Mouse (Mus musculus): ENCODE data around the gene Gp1ba. TPM values are rescaled to one million over a fixed set of nuclear protein-coding genes. Genes with fewer than 3 reads are reported as not detected.
A peak's percentile ranks its signal among the peaks of the same experiment; 100 is the strongest.

Gene Gp1ba
- total and polyA plus RNA-seq, 2 experiments from 2014 or later: 0.26 TPM; not detected in 1

DNA sequence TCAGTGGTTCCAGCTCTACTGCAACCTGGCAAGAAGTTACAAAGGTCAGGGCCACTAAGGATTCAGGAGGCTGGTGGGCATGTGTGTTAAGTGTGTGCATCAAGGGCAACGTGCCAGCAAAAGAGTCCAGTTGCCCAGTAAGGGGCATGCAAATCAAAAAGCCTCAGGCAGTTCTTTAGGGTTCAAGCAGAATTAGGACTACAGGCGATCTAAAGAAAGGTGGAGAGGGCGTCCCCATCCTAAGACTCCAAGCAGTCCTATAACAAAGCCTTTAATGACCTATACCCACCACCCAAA lies 7.3 kb downstream of the Gp1ba start:
- DNase-seq (ENCODE audit: low spot score) (peak; percentile 15), ATAC-seq (ENCODE audit: insufficient read depth, low read depth) (no peak)
- 12% methylated on average over 3 of the region's 3 CpGs for WGBS
- H3K9me3 ChIP-seq (replicated peaks; ENCODE audit: control insufficient read depth, low read length): no peaks in the 10 kb centered on the region
- H3K27ac ChIP-seq (ENCODE audit: low read depth): peak overlapping the region; percentile 87
- H3K4me1 ChIP-seq (ENCODE audit: control insufficient read depth, insufficient read depth): peaks cover 8% of the 10 kb centered on the region; the same call in 1 of the 2 replicates
- peak overlapping the region; percentile 78 for H3K4me2 ChIP-seq (ENCODE audit: low read depth, low read length)
- H3K36me3 ChIP-seq (replicated peaks; ENCODE audit: control insufficient read depth, insufficient read depth, low read length): peaks cover 45% of the 10 kb centered on the region
- H3K4me3 ChIP-seq (ENCODE audit: low read depth, low read length): peak overlapping the region; percentile 80
- TF ChIP-seq CTCF (IDR thresholded peaks at IDR 0.05; ENCODE audit: low read depth) (no peak), EP300 (IDR thresholded peaks at IDR 0.05; ENCODE audit: low read depth) (no peak)
- H3K27me3 ChIP-seq (ENCODE audit: control insufficient read depth, insufficient read depth, low read length): no peaks in the 10 kb centered on the region
- H3K9ac ChIP-seq (replicated peaks; ENCODE audit: low read depth, low read length): peak overlapping the region; percentile 77

- Histone ChIP-seq H3K27me3 (ENCODE audit: control insufficient read depth, insufficient read depth, low read length) (no peaks in the 10 kb centered on the region), H3K36me3 (replicated peaks; ENCODE audit: control insufficient read depth, insufficient read depth, low read length) (peaks cover 52% of the 10 kb centered on the region), H3K27ac (ENCODE audit: low read depth) (peak within 1 kb of the TSS; percentile 97), H3K4me1 (ENCODE audit: control insufficient read depth, insufficient read depth) (peaks cover 8% of the 10 kb centered on the region; the same call in 1 of the 2 replicates), H3K4me3 (ENCODE audit: low read depth, low read length) (peak within 1 kb of the TSS; percentile 80), H3K9me3 (replicated peaks; ENCODE audit: control insufficient read depth, low read length) (no peaks in the 10 kb centered on the region), H3K9ac (replicated peaks; ENCODE audit: low read depth, low read length) (peak within 1 kb of the TSS; percentile 86), H3K4me2 (ENCODE audit: low read depth, low read length) (peak within 1 kb of the TSS; percentile 95)
- under 1% methylated on average over 63 of the region's 63 CpGs for WGBS
- DNase-seq (ENCODE audit: low spot score) (peak; percentile 99), ATAC-seq (ENCODE audit: insufficient read depth, low read depth) (peak; percentile 93)
- 0 out of 2 replicates have a peak, but pooled peaks have one; percentile 26 for TF ChIP-seq CTCF (IDR thresholded peaks at IDR 0.05; ENCODE audit: low read depth)
- peak; percentile 87 for TF ChIP-seq EP300 (IDR thresholded peaks at IDR 0.05; ENCODE audit: low read depth)
Observed at GRCm38 (mm10) chr11:70646691-70647650, 8.0 kb downstream of the Gp1ba start, which contains the start of the genes Rnf167 and Slc25a11. Gene Rnf167 (plus strand): TSS chr11:70647235. Gene Slc25a11 (minus strand): TSS chr11:70647479.

DNA sequence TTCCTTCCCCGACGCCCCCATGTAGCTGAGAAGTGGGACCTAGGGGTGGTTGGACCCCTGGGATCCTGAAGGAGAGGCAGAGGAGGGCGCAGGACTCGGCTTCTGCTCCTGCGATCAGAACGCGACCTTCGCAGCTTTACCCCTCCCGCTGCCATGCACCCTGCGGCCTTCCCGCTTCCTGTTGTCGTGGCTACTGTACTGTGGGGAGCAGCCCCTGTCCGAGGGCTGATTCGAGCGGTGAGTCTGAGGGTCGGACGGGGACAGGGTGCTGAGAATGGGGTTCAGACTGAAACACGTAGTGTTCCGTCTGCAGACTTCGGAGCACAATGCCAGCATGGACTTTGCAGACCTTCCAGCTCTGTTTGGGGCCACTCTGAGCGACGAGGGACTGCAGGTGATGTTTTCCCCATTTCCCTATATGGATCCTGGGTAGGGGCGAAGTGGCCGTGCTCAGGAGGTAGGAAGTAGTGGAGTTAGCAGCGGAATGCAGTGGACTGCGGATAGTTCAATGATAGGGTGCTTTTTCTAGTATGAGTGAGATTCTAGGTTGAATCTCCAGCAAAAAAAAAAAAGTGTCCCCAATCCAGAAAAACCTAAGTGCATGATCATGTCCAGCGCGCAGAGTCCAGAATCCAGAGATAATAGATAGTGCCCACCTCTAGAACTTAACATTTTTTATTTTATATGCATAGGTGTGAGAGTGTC lies 8.9 kb downstream of the Gp1ba start:
- no peaks in the 10 kb centered on the region for H3K9me3 ChIP-seq (replicated peaks; ENCODE audit: control insufficient read depth, low read length)
- peak overlapping the region; percentile 97 for H3K27ac ChIP-seq (ENCODE audit: low read depth)
- DNase-seq (ENCODE audit: low spot score) (peak; percentile 16), ATAC-seq (ENCODE audit: insufficient read depth, low read depth) (no peak)
- peak overlapping the region; percentile 86 for H3K9ac ChIP-seq (replicated peaks; ENCODE audit: low read depth, low read length)
- peaks cover 11% of the 10 kb centered on the region for H3K4me1 ChIP-seq (ENCODE audit: control insufficient read depth, insufficient read depth)
- no peaks in the 10 kb centered on the region for H3K27me3 ChIP-seq (ENCODE audit: control insufficient read depth, insufficient read depth, low read length)
- H3K4me3 ChIP-seq (ENCODE audit: low read depth, low read length): peak overlapping the region; percentile 80
- 3% methylated on average over 28 of the region's 28 CpGs for WGBS
- no peak for TF ChIP-seq EP300 (IDR thresholded peaks at IDR 0.05; ENCODE audit: low read depth)
- TF ChIP-seq CTCF (IDR thresholded peaks at IDR 0.05; ENCODE audit: low read depth): no peak
- H3K36me3 ChIP-seq (replicated peaks; ENCODE audit: control insufficient read depth, insufficient read depth, low read length): peaks cover 61% of the 10 kb centered on the region
- peak overlapping the region; percentile 95 for H3K4me2 ChIP-seq (ENCODE audit: low read depth, low read length)

- 67% methylated on average over 4 of the region's 4 CpGs for whole genome bisulfite sequencing
- Histone ChIP-seq H3K9me3 (replicated peaks; ENCODE audit: control insufficient read depth, low read length) (no peaks in the 10 kb centered on the region), H3K4me3 (ENCODE audit: low read depth, low read length) (peak overlapping the region; percentile 80), H3K4me1 (ENCODE audit: control insufficient read depth, insufficient read depth) (peaks cover 14% of the 10 kb centered on the region), H3K4me2 (ENCODE audit: low read depth, low read length) (peak overlapping the region; percentile 95), H3K36me3 (replicated peaks; ENCODE audit: control insufficient read depth, insufficient read depth, low read length) (peaks cover 61% of the 10 kb centered on the region), H3K27me3 (ENCODE audit: control insufficient read depth, insufficient read depth, low read length) (no peaks in the 10 kb centered on the region), H3K9ac (replicated peaks; ENCODE audit: low read depth, low read length) (peak overlapping the region; percentile 86), H3K27ac (ENCODE audit: low read depth) (no peak overlapping the region)
- TF ChIP-seq CTCF (IDR thresholded peaks at IDR 0.05; ENCODE audit: low read depth): no peak
- TF ChIP-seq EP300 (IDR thresholded peaks at IDR 0.05; ENCODE audit: low read depth): no peak
- DNase-seq (ENCODE audit: low spot score) (no peak), ATAC-seq (ENCODE audit: insufficient read depth, low read depth) (no peak)
Observed at GRCm38 (mm10) chr11:70648512-70648911, 9.6 kb downstream of the Gp1ba start.

DNA sequence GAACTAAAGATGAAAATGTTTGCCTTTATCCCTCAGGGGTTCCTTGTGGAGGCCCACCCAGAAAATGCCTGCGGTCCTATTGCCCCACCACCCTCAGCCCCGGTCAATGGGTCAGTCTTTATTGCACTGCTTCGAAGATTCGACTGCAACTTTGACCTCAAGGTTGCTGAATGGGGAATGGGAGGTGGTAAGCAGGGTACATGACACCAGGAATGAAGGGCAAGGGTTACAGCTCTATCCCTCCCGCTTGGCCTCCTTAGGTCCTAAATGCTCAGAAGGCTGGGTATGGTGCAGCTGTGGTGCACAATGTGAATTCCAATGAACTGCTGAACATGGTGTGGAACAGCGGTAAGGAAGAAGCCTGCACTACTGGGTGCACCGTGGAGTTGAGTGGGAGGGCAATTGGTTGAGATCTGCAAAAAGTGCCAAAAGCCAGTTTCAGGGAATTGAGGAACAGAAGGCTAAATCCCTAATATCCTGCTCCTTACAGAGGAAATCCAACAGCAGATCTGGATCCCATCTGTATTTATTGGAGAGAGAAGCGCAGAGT lies 10.3 kb downstream of the Gp1ba start:
- TF ChIP-seq CTCF (IDR thresholded peaks at IDR 0.05; ENCODE audit: low read depth) (no peak), EP300 (IDR thresholded peaks at IDR 0.05; ENCODE audit: low read depth) (no peak)
- H3K27me3 ChIP-seq (ENCODE audit: control insufficient read depth, insufficient read depth, low read length): no peaks in the 10 kb centered on the region
- DNase-seq (ENCODE audit: low spot score) (no peak), ATAC-seq (ENCODE audit: insufficient read depth, low read depth) (no peak)
- H3K27ac ChIP-seq (ENCODE audit: low read depth): no peak overlapping the region
- H3K9me3 ChIP-seq (replicated peaks; ENCODE audit: control insufficient read depth, low read length): no peaks in the 10 kb centered on the region
- 80% methylated on average over 8 of the region's 8 CpGs for WGBS
- no peak overlapping the region for H3K9ac ChIP-seq (replicated peaks; ENCODE audit: low read depth, low read length)
- H3K36me3 ChIP-seq (replicated peaks; ENCODE audit: control insufficient read depth, insufficient read depth, low read length): peaks cover 54% of the 10 kb centered on the region
- H3K4me2 ChIP-seq (ENCODE audit: low read depth, low read length): no peak overlapping the region
- H3K4me3 ChIP-seq (ENCODE audit: low read depth, low read length): no peak overlapping the region
- peaks cover 14% of the 10 kb centered on the region for H3K4me1 ChIP-seq (ENCODE audit: control insufficient read depth, insufficient read depth)

Measured in heart, postnatal 0 days (tissue).